Mouse (Mus musculus): Measurements from ENCODE around the gene P2rx6. TPM values are rescaled to one million over a fixed set of nuclear protein-coding genes. Genes with fewer than 3 reads are reported as not detected.
"Not testable (repeated sequence)": the region's sequence is repeated elsewhere in the genome, so short reads cannot be mapped to it uniquely, and the experiment has no call there.

The P2rx6 gene
- under 1 TPM; 0.13 to 0.19 TPM for total RNA-seq (2021)
- long read RNA-seq, experiment 1: 0 reads
- long read RNA-seq, experiment 2, partial matches to known transcripts: 0 of 2 reads
- long read RNA-seq, experiment 2, other reads (novel, unspliced or antisense): 0 of 2 reads

- intact Hi-C loops (cut with DNase I): loop anchor here (2.0 kb wide), 1 partner anchor 57 kb away; the partner anchor contains the start of gene Smpd4
- peak; percentile 38 to 70 for DNase-seq (ENCODE audit: low spot score in 2 of 2)
These were observed at the start of gene P2rx6 for GRCm38 (mm10) chr16:17561751-17562208. P2rx6 (plus strand) TSS chr16:17561885.

GRCm38 (mm10) chr16:17518910-17519309, 42.8 kb upstream of the P2rx6 start:
- DNase-seq (ENCODE audit: low spot score in 2 of 2): no peak
- intact Hi-C loops (cut with DNase I): no loop called here

GRCm38 (mm10) chr16:17524156-17524555, 37.5 kb upstream of the P2rx6 start:
- intact Hi-C loops (cut with DNase I): no loop called here
- DNase-seq (ENCODE audit: low spot score in 2 of 2): no peak

- intact Hi-C loops (cut with DNase I): no loop called here
- DNase-seq (ENCODE audit: low spot score in 2 of 2): no peak
These were observed 36.2 kb upstream of the P2rx6 start for GRCm38 (mm10) chr16:17525524-17525923.

- no peak for DNase-seq (ENCODE audit: low spot score in 2 of 2)
- intact Hi-C loops (cut with DNase I): no loop called here
These were observed 35.5 kb upstream of the P2rx6 start for GRCm38 (mm10) chr16:17526223-17526622.

GRCm38 (mm10) chr16:17527606-17528005, 34.1 kb upstream of the P2rx6 start:
- intact Hi-C loops (cut with DNase I): no loop called here
- no peak for DNase-seq (ENCODE audit: low spot score in 2 of 2)

GRCm38 (mm10) chr16:17528276-17528675, 33.4 kb upstream of the P2rx6 start:
- intact Hi-C loops (cut with DNase I): no loop called here
- no peak for DNase-seq (ENCODE audit: low spot score in 2 of 2)

- intact Hi-C loops (cut with DNase I): loop anchor here (1.0 kb wide), 1 partner anchor 20 kb away; no protein-coding TSS in a partner anchor
These were observed 31.6 kb upstream of the P2rx6 start for GRCm38 (mm10) chr16:17529981-17530586.

GRCm38 (mm10) chr16:17530640-17531288, 30.9 kb upstream of the P2rx6 start, which contains the start of gene Thap7:
Thap7 (minus strand) TSS chr16:17531136.
- intact Hi-C loops (cut with DNase I): loop anchor here (1.0 kb wide), 1 partner anchor 20 kb away; no protein-coding TSS in a partner anchor
- DNase-seq (ENCODE audit: low spot score in 2 of 2): peak; percentile 95 to 96

More at GRCm38 (mm10) chr16:17529981-17530586, 31.6 kb upstream of the P2rx6 start:
- no peak for DNase-seq (ENCODE audit: low spot score in 2 of 2)

GRCm38 (mm10) chr16:17532271-17532670, 29.4 kb upstream of the P2rx6 start:
- no peak for DNase-seq (ENCODE audit: low spot score in 2 of 2)
- intact Hi-C loops (cut with DNase I): no loop called here

GRCm38 (mm10) chr16:17532676-17533329, 28.9 kb upstream of the P2rx6 start:
- intact Hi-C loops (cut with DNase I): no loop called here

GRCm38 (mm10) chr16:17536584-17536983, 25.1 kb upstream of the P2rx6 start:
- DNase-seq (ENCODE audit: low spot score in 2 of 2): no peak
- intact Hi-C loops (cut with DNase I): no loop called here

More at GRCm38 (mm10) chr16:17532676-17533329, 28.9 kb upstream of the P2rx6 start:
- no peak for DNase-seq (ENCODE audit: low spot score in 2 of 2)

GRCm38 (mm10) chr16:17542632-17543031, 19.1 kb upstream of the P2rx6 start:
- no peak for DNase-seq (ENCODE audit: low spot score in 2 of 2)
- intact Hi-C loops (cut with DNase I): no loop called here

- intact Hi-C loops (cut with DNase I): no loop called here
- no peak for DNase-seq (ENCODE audit: low spot score in 2 of 2)
These were observed 8.8 kb upstream of the P2rx6 start for GRCm38 (mm10) chr16:17552837-17553236.

GRCm38 (mm10) chr16:17553910-17554685, 7.6 kb upstream of the P2rx6 start:
- intact Hi-C loops (cut with DNase I): no loop called here
- no peak for DNase-seq (ENCODE audit: low spot score in 2 of 2)

- DNase-seq (ENCODE audit: low spot score in 2 of 2): not testable (repeated sequence)
- intact Hi-C loops (cut with DNase I): loop anchor here (5.0 kb wide), 1 partner anchor 258 kb away; no protein-coding TSS in a partner anchor
These were observed 7.0 kb upstream of the P2rx6 start for GRCm38 (mm10) chr16:17554702-17555101.

GRCm38 (mm10) chr16:17556180-17556579, 5.5 kb upstream of the P2rx6 start:
- intact Hi-C loops (cut with DNase I): loop anchor here (5.0 kb wide), 1 partner anchor 256 kb away; no protein-coding TSS in a partner anchor
- no peak for DNase-seq (ENCODE audit: low spot score in 2 of 2)

- intact Hi-C loops (cut with DNase I): loop anchor here (5.0 kb wide), 1 partner anchor 255 kb away; no protein-coding TSS in a partner anchor
- peak in 1 of 2 experiments; percentile 63 for DNase-seq (ENCODE audit: low spot score in 2 of 2)
These were observed 4.8 kb upstream of the P2rx6 start for GRCm38 (mm10) chr16:17556907-17557306.

GRCm38 (mm10) chr16:17557947-17558480, 3.7 kb upstream of the P2rx6 start:
- peak; percentile 69 to 81 for DNase-seq (ENCODE audit: low spot score in 2 of 2)
- intact Hi-C loops (cut with DNase I): loop anchor here (2.0 to 5.0 kb wide), 2 partner anchors 53 to 254 kb away; no protein-coding TSS in a partner anchor
